Mouse (Mus musculus): Measurements from ENCODE around the gene Yeats2. TPM values are rescaled to one million over a fixed set of nuclear protein-coding genes. Genes with fewer than 3 reads are reported as not detected.

The Yeats2 gene
- polyA plus RNA-seq, 2 experiments: 31.3 to 75.3 TPM

DNA sequence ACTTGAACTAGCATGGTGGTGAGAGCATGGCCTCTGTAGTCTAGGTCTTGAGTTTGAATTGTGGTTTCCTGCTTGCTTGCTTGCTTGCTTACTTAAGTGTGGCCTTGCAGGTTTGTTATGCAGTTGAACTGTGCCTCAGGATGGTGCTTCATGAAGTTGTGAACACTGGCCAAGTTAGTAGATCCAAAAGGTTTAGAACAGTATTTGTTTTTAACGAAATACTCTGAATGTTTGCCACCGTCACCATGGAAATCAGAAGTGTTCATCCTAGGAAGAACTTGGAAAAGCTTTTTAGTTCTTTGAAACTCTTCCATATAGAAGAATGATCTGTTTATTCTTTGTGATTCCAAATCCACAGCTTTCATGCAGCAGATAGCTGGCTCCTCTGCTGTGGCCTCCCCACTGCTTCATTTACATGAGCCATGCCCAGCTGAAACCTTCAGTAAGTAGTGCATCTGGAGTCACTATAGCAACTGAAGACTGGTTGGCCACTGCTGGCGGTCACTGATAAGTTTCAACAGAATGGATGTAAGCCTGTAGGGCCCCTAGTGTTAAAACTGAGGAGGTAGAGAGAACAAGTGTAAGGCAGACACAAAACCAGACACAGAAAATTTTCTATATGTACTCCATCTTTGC lies 28.7 kb downstream of the Yeats2 start:
- Histone ChIP-seq H3K27ac (replicated peaks; ENCODE audit: low read depth, low read length) (no peak overlapping the region), H3K36me3 (ENCODE audit: control insufficient read depth, insufficient read depth, low read length) (peaks cover 90% of the 10 kb centered on the region)
- ATAC-seq (ENCODE audit: low FRiP score, low read depth): no peak

DNA sequence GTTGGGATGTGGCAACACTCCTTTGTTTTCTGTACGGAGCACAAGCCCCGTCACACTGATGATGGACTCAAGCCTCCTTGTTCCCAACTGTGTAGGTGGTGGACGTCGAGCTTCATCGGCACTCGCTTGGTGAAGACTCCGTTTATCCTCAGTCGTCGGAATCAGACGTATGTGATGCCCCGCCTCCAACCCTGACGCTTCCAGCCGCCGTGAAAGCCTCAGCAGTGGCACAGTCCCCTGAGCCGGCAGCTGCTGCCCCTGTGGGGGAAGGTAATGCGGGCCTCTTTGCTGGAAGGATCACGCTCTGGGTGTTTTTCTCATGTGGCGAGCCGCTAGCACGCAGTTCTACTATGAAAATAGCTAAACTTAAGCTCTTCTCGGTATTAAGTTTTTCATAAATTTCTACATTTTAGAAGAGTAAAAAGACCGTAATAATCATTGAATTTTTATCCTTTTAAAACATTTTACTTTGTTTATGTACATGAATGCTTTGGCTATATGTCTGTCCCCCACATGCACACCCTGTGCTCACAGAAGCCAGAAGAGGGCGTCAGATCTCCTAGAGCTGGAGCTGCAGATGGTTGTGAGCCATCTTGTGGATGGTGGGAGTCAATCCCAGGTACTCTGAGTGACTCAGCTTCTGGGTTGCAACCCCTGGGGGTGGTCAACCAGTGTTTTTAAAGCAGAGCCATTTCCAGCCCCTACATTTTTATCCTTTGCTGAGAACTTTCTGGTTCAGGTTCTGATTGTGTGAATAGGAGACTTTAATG lies 38.7 kb downstream of the Yeats2 start:
- peaks cover 68% of the 10 kb centered on the region for H3K36me3 ChIP-seq (ENCODE audit: control insufficient read depth, insufficient read depth, low read length)
- no peak for TF ChIP-seq POLR2A (IDR thresholded peaks at IDR 0.05; ENCODE audit: borderline replicate concordance, extremely low read depth, insufficient read depth, insufficient read length)

More for the DNA sequence above, 28.7 kb downstream of the Yeats2 start:
- H3K9me3 ChIP-seq (ENCODE audit: control insufficient read depth, low read length): peaks cover 10% of the 10 kb centered on the region
- no peak for TF ChIP-seq POLR2A (IDR thresholded peaks at IDR 0.05; ENCODE audit: borderline replicate concordance, extremely low read depth, insufficient read depth, insufficient read length)
- no peak overlapping the region for H3K4me3 ChIP-seq (replicated peaks; ENCODE audit: low read length)
- H3K27me3 ChIP-seq (ENCODE audit: control insufficient read depth, insufficient read depth, low read length): no peaks in the 10 kb centered on the region
- 81% methylated on average over 3 of the region's 3 CpGs for WGBS
- no peaks in the 10 kb centered on the region for H3K4me1 ChIP-seq (ENCODE audit: control insufficient read depth, insufficient read depth, low read length)
- DNase-seq (ENCODE audit: low spot score): no peak
- H3K9ac ChIP-seq (ENCODE audit: low read depth, low read length, severe bottlenecking): no peak overlapping the region
- no peak overlapping the region for H3K4me2 ChIP-seq (replicated peaks; ENCODE audit: low read depth, low read length, severe bottlenecking)

GRCm38 (mm10) chr16:20185368-20185767 lies 44.5 kb downstream of the Yeats2 start:
- WGBS: 57% methylated on average over 2 of the region's 2 CpGs
- Histone ChIP-seq H3K36me3 (ENCODE audit: control insufficient read depth, insufficient read depth, low read length) (peaks cover 72% of the 10 kb centered on the region), H3K4me1 (ENCODE audit: control insufficient read depth, insufficient read depth, low read length) (no peaks in the 10 kb centered on the region), H3K27ac (replicated peaks; ENCODE audit: low read depth, low read length) (no peak overlapping the region), H3K27me3 (ENCODE audit: control insufficient read depth, insufficient read depth, low read length) (no peaks in the 10 kb centered on the region), H3K4me2 (replicated peaks; ENCODE audit: low read depth, low read length, severe bottlenecking) (no peak overlapping the region), H3K9me3 (ENCODE audit: control insufficient read depth, low read length) (no peaks in the 10 kb centered on the region), H3K4me3 (replicated peaks; ENCODE audit: low read length) (no peak overlapping the region), H3K9ac (ENCODE audit: low read depth, low read length, severe bottlenecking) (no peak overlapping the region)
- no peak for DNase-seq (ENCODE audit: low spot score)
- no peak for TF ChIP-seq POLR2A (IDR thresholded peaks at IDR 0.05; ENCODE audit: borderline replicate concordance, extremely low read depth, insufficient read depth, insufficient read length)
- no peak for ATAC-seq (ENCODE audit: low FRiP score, low read depth)

More for the DNA sequence above, 38.7 kb downstream of the Yeats2 start:
- 87% methylated on average over 23 of the region's 23 CpGs for WGBS
- Histone ChIP-seq H3K4me1 (ENCODE audit: control insufficient read depth, insufficient read depth, low read length) (no peaks in the 10 kb centered on the region), H3K9me3 (ENCODE audit: control insufficient read depth, low read length) (no peaks in the 10 kb centered on the region), H3K9ac (ENCODE audit: low read depth, low read length, severe bottlenecking) (no peak overlapping the region), H3K27ac (replicated peaks; ENCODE audit: low read depth, low read length) (no peak overlapping the region), H3K4me3 (replicated peaks; ENCODE audit: low read length) (no peak overlapping the region), H3K27me3 (ENCODE audit: control insufficient read depth, insufficient read depth, low read length) (no peaks in the 10 kb centered on the region), H3K4me2 (replicated peaks; ENCODE audit: low read depth, low read length, severe bottlenecking) (no peak overlapping the region)
- no peak for ATAC-seq (ENCODE audit: low FRiP score, low read depth)
- DNase-seq (ENCODE audit: low spot score): no peak

- no peak for TF ChIP-seq POLR2A (IDR thresholded peaks at IDR 0.05; ENCODE audit: borderline replicate concordance, extremely low read depth, insufficient read depth, insufficient read length)
- H3K9me3 ChIP-seq (ENCODE audit: control insufficient read depth, low read length): no peaks in the 10 kb centered on the region
- ATAC-seq (ENCODE audit: low FRiP score, low read depth): no peak
Measured at GRCm38 (mm10) chr16:20191161-20191882, 50.5 kb downstream of the Yeats2 start.

DNA sequence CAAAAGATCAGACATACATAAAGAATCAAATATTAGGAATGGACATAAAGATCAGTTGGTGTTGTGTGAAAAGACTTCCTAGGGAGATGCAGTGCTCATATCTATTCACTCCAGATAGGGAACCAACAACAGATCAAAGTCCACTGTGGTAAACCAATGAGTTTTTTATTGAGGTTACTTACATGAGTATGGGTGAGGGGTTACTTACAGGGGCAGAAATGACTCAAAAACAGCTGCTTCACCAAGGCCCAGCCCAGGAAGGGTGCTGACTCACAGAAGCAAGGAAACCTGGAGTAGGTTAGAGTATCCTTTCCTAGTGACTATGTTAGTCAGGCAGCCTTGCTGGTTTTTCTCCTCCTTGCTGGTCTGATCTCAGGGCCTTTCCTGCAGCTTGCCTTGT lies 51.2 kb downstream of the Yeats2 start:
- H3K27me3 ChIP-seq (ENCODE audit: control insufficient read depth, insufficient read depth, low read length): no peaks in the 10 kb centered on the region
- H3K36me3 ChIP-seq (ENCODE audit: control insufficient read depth, insufficient read depth, low read length): peaks cover 89% of the 10 kb centered on the region
- H3K27ac ChIP-seq (replicated peaks; ENCODE audit: low read depth, low read length): no peak overlapping the region
- no peaks in the 10 kb centered on the region for H3K9me3 ChIP-seq (ENCODE audit: control insufficient read depth, low read length)
- H3K9ac ChIP-seq (ENCODE audit: low read depth, low read length, severe bottlenecking): no peak overlapping the region
- DNase-seq (ENCODE audit: low spot score) (no peak), ATAC-seq (ENCODE audit: low FRiP score, low read depth) (no peak)
- H3K4me2 ChIP-seq (replicated peaks; ENCODE audit: low read depth, low read length, severe bottlenecking): no peak overlapping the region
- H3K4me3 ChIP-seq (replicated peaks; ENCODE audit: low read length): no peak overlapping the region
- H3K4me1 ChIP-seq (ENCODE audit: control insufficient read depth, insufficient read depth, low read length): no peaks in the 10 kb centered on the region
- TF ChIP-seq POLR2A (IDR thresholded peaks at IDR 0.05; ENCODE audit: borderline replicate concordance, extremely low read depth, insufficient read depth, insufficient read length): no peak

More at GRCm38 (mm10) chr16:20191161-20191882, 50.5 kb downstream of the Yeats2 start:
- Histone ChIP-seq H3K4me2 (replicated peaks; ENCODE audit: low read depth, low read length, severe bottlenecking) (no peak overlapping the region), H3K9ac (ENCODE audit: low read depth, low read length, severe bottlenecking) (no peak overlapping the region), H3K27ac (replicated peaks; ENCODE audit: low read depth, low read length) (no peak overlapping the region), H3K36me3 (ENCODE audit: control insufficient read depth, insufficient read depth, low read length) (peaks cover 89% of the 10 kb centered on the region), H3K27me3 (ENCODE audit: control insufficient read depth, insufficient read depth, low read length) (no peaks in the 10 kb centered on the region), H3K4me3 (replicated peaks; ENCODE audit: low read length) (no peak overlapping the region), H3K4me1 (ENCODE audit: control insufficient read depth, insufficient read depth, low read length) (no peaks in the 10 kb centered on the region)
- no peak for DNase-seq (ENCODE audit: low spot score)
- 88% methylated on average over 3 of the region's 3 CpGs for WGBS
